Mouse (Mus musculus) stomach, postnatal 0 days (tissue): ENCODE measurements around the gene Gm28374. TPM values are rescaled to one million over a fixed set of nuclear protein-coding genes. Genes with fewer than 3 reads are reported as not detected.
A peak's percentile ranks its signal among the peaks of the same experiment; 100 is the strongest.

Source experiments
- ATAC-seq: fragments of 200-750 bp; cut with Nextera tagmentation; 2 replicates; pipeline ENCODE4 v1.8.0; 2017; ENCODE audit not compliant: low FRiP score, low TSS enrichment
- DNase-seq: peaks from one replicate; pipeline ENCODE4 v3.0.0-alpha.2; 2016; ENCODE audit warnings: low spot score
- H3K27ac ChIP-seq: fragments of 300-500 bp; sonication (generic); replicated peaks from 2 replicates; pipeline ENCODE4 v1.5.1; 2014; ENCODE audit warnings: mild to moderate bottlenecking, control low read depth
- H3K27me3 ChIP-seq: fragments of 300-500 bp; sonication (generic); 2 replicates; pipeline ENCODE4 v1.6.1; 2014; ENCODE audit warnings: low read length; ENCODE audit not compliant: control insufficient read depth, insufficient read depth
- H3K36me3 ChIP-seq: fragments of 300-500 bp; sonication (generic); 2 replicates; pipeline ENCODE4 v1.6.1; 2014; ENCODE audit warnings: low read length, mixed read lengths; ENCODE audit not compliant: control insufficient read depth, insufficient read depth
- H3K4me1 ChIP-seq: fragments of 300-500 bp; sonication (generic); replicated peaks from 2 replicates; pipeline ENCODE4 v1.6.1; 2014; ENCODE audit warnings: antibody characterized with exemption; ENCODE audit not compliant: control insufficient read depth, insufficient read depth
- H3K4me2 ChIP-seq: fragments of 300-500 bp; sonication (generic); replicated peaks from 2 replicates; pipeline ENCODE4 v1.6.1; 2014; ENCODE audit warnings: low read depth, mild to moderate bottlenecking, control low read depth, moderate library complexity
- H3K4me3 ChIP-seq: fragments of 300-500 bp; sonication (generic); 2 replicates; pipeline ENCODE4 v1.5.1; 2014; ENCODE audit warnings: low read depth, low read length, control low read depth
- H3K9ac ChIP-seq: fragments of 300-500 bp; sonication (generic); 2 replicates; pipeline ENCODE4 v1.6.1; 2014; ENCODE audit warnings: mild to moderate bottlenecking, low read length, control low read depth, mixed read lengths
- H3K9me3 ChIP-seq: fragments of 300-500 bp; sonication (generic); 2 replicates; pipeline ENCODE4 v1.6.1; 2016; ENCODE audit warnings: low read length; ENCODE audit not compliant: control insufficient read depth
- CTCF ChIP-seq: IDR thresholded peaks from 2 replicates; pipeline ENCODE4 v1.5.1; 2016; ENCODE audit warnings: antibody characterized with exemption, low read depth, mild to moderate bottlenecking, moderate library complexity
- EP300 ChIP-seq: optimal IDR thresholded peaks from 2 replicates; pipeline ENCODE3; 2016; ENCODE audit warnings: antibody characterized with exemption
- WGBS: fragments of 180-500 bp; shearing (Covaris S2); extraction: QIAGEN DNeasy Blood & Tissue Kit; methylation state at CpG from one replicate; pipeline ENCODE4 v1.1.7; 2014; 5-methylcytosine and 5-hydroxymethylcytosine counted together
- polyA plus RNA-seq: library from polyadenylated mRNA; unstranded; fragments of >200 nt; fragmentation: Nextera tagmentation; extraction: Ambion mirVana; gene quantifications from 2 replicates; pipeline ENCODE4 v1.2.1, GENCODE M21; 2015

Gene Gm28374
- polyA plus RNA-seq, 1 experiment from 2014 or later = 0.52 TPM

DNA sequence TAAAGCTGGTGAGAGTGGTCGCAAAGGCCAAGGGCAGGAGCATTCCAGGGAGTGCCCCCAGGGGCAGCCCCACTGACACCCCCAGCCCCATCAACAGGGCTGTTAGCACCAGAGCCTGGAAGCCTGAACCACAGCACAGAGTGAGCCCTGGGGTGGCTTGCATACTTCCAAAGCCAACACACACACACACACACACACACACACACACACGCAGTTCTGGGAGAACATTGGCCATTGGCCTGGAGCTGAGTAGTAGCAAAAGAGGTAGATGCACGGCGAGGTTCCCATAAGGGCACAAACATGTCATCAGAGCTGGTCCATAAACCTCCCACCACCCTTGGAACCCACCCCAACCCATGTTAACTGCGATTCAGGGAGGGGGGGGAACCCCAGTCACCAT is 15.5 kb downstream of the Gm28374 start:
- DNase-seq (no peak), ATAC-seq (peak; percentile 3; the same call in 1 of the 2 replicates)
- H3K27me3 ChIP-seq = no peaks in the 10 kb centered on the region
- H3K9ac ChIP-seq = peak overlapping the region; percentile 50; the same call in 1 of the 2 replicates
- TF ChIP-seq EP300 (no peak), CTCF (no peak)
- no peak overlapping the region for H3K27ac ChIP-seq
- no peaks in the 10 kb centered on the region for H3K9me3 ChIP-seq
- H3K4me3 ChIP-seq = peak overlapping the region; percentile 31
- H3K4me1 ChIP-seq = peaks cover 10% of the 10 kb centered on the region
- H3K36me3 ChIP-seq = peaks cover 5% of the 10 kb centered on the region
- H3K4me2 ChIP-seq = peak overlapping the region; percentile 76
- WGBS = 25% methylated on average over 5 of the region's 5 CpGs

DNA sequence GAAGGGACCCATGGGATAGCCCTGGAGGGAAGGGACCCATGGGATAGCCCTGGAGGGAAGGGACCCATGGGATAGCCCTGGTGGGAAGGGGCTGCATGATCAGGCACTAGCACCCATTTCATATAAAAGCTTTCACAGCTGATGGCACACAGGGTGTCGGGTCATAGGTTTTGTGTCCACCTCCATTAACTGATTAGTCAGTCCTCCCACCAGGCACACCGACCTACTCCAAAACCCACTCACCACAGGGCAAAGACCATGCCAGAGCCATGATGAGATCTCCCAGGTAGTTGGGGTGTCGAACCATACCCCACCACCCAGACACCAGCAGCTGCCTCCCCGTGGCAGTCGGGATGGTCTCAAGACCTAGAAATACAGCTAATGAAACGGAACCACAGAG is 19.0 kb downstream of the Gm28374 start:
- no peak for TF ChIP-seq EP300
- no peak for TF ChIP-seq CTCF
- Histone ChIP-seq H3K4me3 (no peak overlapping the region), H3K27ac (no peak overlapping the region), H3K27me3 (no peaks in the 10 kb centered on the region), H3K4me2 (no peak overlapping the region), H3K9me3 (no peaks in the 10 kb centered on the region), H3K9ac (no peak overlapping the region), H3K36me3 (no peaks in the 10 kb centered on the region), H3K4me1 (peaks cover 9% of the 10 kb centered on the region)
- WGBS = 90% methylated on average over 6 of the region's 6 CpGs
- DNase-seq (no peak), ATAC-seq (no peak)

DNA sequence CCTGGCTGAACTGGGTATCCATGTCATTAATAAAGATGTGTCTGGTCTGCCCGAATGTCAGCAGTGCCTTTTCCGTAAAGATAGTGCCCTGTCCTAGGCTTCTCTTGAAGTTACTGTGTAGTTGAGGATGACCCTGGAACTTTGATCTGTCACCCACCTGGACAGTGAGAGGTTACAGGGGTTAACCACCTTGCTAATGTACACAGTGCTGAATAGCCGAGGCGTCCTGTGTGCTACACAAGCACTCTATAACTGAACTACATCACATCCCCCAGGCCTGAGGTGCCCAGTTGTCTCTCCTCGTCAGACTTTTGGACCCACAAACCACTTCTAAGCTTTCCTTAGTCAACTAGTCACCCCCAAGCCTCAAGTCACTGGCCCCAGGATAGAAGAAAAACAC is 19.6 kb downstream of the Gm28374 start:
- H3K9ac ChIP-seq = peak overlapping the region; percentile 90
- peak overlapping the region; percentile 96 for H3K27ac ChIP-seq
- H3K4me3 ChIP-seq = peak overlapping the region; percentile 83
- H3K9me3 ChIP-seq = no peaks in the 10 kb centered on the region
- no peak for TF ChIP-seq EP300
- TF ChIP-seq CTCF = no peak
- peak overlapping the region; percentile 96 for H3K4me2 ChIP-seq
- WGBS = 29% methylated on average over 5 of the region's 5 CpGs
- no peaks in the 10 kb centered on the region for H3K36me3 ChIP-seq
- ATAC-seq (no peak), DNase-seq (no peak)
- no peaks in the 10 kb centered on the region for H3K27me3 ChIP-seq
- peaks cover 8% of the 10 kb centered on the region for H3K4me1 ChIP-seq

DNA sequence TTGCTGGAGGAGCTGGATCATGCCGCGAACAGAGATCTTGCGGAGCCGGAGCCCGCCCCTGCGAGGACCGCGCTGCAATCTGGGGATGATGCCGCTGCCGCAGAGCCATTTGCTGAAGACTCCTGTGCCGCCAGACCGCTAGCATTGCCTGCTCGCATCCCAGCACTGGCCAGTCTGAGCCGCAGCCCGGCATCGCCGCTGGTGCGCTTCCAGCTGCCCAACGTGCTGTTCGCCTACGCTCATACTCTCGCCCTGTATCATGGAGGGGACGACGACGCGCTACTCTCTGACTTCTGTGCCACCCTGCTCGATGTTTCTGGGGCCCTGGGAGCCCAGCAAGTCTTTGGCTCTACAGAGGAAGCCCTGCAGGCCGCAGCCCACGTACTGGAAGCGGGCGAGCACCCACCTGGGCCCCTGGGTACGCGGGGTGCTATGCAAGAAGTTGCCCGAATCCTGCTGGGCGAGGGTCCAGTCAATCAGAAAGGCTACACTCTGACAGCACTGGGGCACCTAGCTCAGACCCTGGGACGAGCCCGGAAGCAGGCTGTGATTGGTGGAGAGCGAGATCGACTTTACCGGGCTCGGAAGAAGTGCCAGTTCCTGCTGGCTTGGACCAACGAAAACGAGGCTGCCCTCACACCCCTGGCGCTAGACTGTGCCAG is 20.3 kb downstream of the Gm28374 start:
- H3K4me2 ChIP-seq = peak overlapping the region; percentile 96
- peak overlapping the region; percentile 83 for H3K4me3 ChIP-seq
- peaks cover 8% of the 10 kb centered on the region for H3K4me1 ChIP-seq
- TF ChIP-seq CTCF = no peak
- TF ChIP-seq EP300 = no peak
- H3K27me3 ChIP-seq = no peaks in the 10 kb centered on the region
- ATAC-seq = 0 out of 2 replicates have a peak, but pooled peaks have one; percentile 6
- peak overlapping the region; percentile 96 for H3K27ac ChIP-seq
- no peaks in the 10 kb centered on the region for H3K9me3 ChIP-seq
- H3K9ac ChIP-seq = peak overlapping the region; percentile 90
- under 1% methylated on average over 44 of the region's 44 CpGs for WGBS
- DNase-seq = peak; percentile 73
- no peaks in the 10 kb centered on the region for H3K36me3 ChIP-seq

DNA sequence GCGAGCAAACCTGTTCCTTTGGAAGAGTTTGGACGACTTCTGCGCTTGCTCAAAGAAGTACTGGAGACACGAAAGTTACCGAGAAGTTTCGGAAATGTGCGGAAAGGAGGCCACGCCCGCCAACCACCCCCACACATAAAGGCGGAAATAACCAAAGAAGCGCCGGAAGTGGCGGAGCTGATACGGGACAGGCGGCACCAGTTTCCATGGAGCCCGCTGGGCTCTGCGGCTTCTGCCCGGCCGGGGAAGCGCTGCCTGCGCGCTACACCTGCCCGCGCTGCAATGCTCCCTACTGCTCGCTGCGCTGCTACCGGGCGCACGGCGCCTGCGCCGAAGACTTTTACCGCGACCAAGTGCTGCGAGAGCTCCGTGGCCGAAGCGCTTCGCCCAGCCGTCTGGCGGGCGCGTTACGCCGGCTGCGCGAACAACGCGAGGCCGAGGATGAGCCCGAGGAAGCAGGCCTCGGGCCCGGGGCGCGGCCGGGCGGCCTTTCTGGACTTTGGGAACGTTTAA is 21.0 kb downstream of the Gm28374 start, which contains the start of gene Znhit2:
Znhit2 (plus strand) TSS at position 172 of the 513 bp plus-strand sequence.
- H3K27me3 ChIP-seq = no peaks in the 10 kb centered on the region

DNA sequence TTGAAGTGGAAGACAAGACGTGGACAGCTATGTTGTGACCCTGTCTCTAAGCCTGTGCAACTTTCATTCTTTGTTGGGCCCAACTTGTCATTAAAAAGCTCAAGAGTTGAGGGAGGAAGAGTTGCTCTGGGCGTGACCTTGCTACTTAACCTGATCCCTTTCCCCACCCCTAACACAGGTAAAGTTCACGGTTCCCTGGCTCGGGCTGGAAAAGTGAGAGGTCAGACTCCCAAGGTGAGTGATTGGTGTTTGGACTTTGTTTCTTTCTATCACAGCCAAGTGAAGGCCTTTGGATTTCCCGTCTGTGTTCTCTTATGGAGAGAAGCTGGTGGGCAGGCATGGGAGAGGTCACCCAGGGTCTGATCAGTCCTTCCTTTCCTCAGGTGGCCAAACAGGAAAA is 23.1 kb downstream of the Gm28374 start:
- Histone ChIP-seq H3K9me3 (no peaks in the 10 kb centered on the region), H3K27me3 (no peaks in the 10 kb centered on the region), H3K9ac (peak overlapping the region; percentile 89), H3K4me3 (peak overlapping the region; percentile 76; the same call in 1 of the 2 replicates), H3K4me2 (peak overlapping the region; percentile 66), H3K27ac (no peak overlapping the region), H3K36me3 (no peaks in the 10 kb centered on the region; the same call in none of the 2 replicates), H3K4me1 (peaks cover 5% of the 10 kb centered on the region)
- ATAC-seq (no peak), DNase-seq (no peak)
- 63% methylated on average over 5 of the region's 5 CpGs for WGBS
- no peak for TF ChIP-seq CTCF
- TF ChIP-seq EP300 = no peak

More for the DNA sequence above, 21.0 kb downstream of the Gm28374 start, which contains the start of gene Znhit2:
- Histone ChIP-seq H3K9ac (peak within 1 kb of the TSS; percentile 90), H3K4me1 (peaks cover 5% of the 10 kb centered on the region), H3K9me3 (no peaks in the 10 kb centered on the region), H3K36me3 (no peaks in the 10 kb centered on the region), H3K27ac (peak within 1 kb of the TSS; percentile 96), H3K4me3 (peak within 1 kb of the TSS; percentile 83), H3K4me2 (peak within 1 kb of the TSS; percentile 96)
- TF ChIP-seq CTCF (no peak; the same call in 1 of the 2 replicates), EP300 (peak; percentile 53)
- DNase-seq (peak; percentile 95), ATAC-seq (peak; percentile 72)
- WGBS = under 1% methylated on average over 58 of the region's 58 CpGs
